Mouse (Mus musculus) 416B (cell line): ENCODE results near the gene Mylip.

Experiments used
- DNase-seq: peaks from one replicate; pipeline ENCODE4 v3.0.0; 2011; ENCODE audit warnings: low read depth

The Mylip gene

DNA sequence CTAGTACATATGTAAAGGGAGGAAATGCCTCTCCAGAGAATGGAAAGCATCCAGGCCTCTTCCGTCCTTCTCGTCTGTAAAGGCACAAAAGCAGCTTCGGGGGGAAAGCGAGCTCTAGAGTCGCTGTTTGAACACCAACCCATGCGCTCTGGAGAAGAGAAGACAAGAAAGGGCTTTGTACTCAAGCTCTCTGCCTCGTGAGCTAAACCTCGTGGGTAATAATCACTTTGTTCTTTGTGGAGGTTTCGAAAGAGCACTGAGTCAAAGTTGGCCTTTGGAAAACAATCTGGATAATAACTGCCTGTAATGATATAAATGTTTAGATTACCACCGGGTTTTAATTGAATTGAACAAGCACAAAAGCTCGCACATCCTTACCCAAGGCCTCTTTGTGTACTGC, 39.7 kb downstream of the Mylip start:
- DNase-seq, result no peak

DNA sequence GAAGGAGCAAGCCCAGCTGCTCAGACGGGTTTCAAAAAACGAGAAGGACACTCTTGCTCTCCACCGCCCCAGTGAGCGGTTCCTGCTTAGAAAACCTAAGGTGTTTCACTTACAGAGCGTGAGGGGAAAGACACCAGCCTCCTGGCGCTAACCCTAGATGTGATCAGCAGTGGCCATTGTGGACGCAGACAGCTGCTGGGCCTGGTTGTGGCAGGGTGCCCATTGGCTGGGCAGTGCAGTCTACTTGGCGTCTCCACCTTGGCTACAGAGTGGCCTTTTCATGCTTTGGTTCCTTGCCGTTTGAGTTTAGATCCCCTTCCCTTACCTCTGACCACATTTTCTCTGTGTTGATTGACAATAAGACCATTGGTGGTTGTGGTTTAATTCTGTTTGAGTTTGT, 47.6 kb downstream of the Mylip start:
- no peak for DNase-seq

DNA sequence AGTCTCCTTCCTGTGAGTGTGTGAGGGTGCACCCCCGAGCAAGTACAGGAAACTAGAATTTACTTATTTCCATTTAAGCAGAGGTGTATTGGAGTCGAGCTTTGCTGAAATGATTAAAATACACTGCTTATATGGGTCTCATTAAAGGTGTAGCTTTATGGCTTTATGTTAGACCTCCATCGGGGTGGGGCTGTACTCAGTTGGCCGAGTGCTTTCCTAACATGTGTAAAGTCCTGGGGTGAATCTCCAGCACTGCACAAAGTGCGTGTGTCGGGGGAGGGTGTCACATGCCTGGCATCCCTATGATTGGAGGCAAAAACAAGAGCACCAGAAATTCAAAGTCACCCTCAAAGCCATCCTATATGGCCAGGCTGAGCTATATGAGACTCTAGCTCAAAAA, 49.3 kb downstream of the Mylip start:
- no peak for DNase-seq

DNA sequence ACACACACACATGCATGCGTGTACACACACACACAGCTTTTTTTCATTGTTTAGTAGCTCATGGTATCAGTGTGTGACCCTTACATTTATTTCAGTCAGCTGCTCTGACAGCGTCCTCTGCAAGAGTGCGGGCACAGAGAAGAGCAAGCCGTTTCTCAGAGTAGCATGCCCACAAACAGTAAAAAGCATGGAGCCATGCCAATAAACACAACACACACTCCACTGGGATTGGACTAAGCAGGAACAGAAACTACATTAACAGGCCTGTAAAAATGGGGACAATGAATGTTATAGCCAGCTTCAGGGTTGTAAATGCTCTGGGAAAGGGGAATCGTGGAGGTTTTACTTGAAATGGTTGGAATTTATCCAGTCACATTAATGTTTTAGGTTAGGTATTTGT, 50.7 kb downstream of the Mylip start:
- no peak for DNase-seq

DNA sequence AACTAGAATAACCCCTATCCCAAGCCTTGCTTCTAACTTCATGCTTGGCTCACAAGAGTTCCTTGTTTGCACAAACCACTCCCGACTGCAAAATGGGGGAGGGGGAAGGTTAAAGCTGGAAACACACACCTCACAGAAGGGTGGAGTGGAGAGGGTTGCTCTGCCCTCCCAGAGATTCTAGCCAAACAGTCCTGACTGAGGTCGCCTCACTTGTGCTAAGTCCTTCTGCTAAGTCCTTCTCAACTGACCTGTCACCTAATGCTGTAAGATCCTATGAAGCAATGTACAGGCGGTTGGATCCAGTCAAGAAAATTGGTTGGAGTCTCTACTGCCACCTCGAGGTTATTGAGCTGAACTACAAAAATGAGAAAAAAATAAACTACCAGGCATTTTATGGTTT, 52.9 kb downstream of the Mylip start:
- peak; percentile 85 for DNase-seq

DNA sequence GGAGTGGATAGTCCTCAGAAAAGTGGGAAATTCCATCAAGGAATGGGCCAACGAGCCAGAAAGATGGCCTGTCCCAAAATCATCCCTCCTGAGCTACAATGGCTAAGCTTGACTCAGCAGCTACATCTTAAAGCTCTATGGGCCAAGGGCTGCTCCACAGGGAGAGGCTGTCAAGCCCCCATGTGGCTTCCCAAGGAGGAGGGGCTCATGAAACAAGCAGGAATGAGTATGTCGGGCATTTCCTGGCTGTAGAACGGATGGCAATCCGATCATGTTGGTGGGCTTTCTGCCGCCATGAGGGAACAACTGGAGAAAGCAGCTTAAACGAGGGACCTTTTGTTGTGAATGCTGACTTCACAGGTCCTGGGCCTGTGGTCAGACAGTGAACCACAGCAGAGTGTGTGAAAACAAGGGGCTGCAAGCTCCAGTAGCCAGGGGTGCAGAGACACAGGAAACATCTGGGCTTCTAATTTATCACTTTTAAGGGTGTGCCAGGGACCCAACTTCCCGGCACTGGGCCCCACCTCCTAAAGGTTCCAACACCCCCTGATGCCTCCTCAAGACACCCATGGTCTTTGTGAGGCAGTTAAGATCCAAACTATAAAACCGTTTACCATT, 53.5 kb downstream of the Mylip start:
- DNase-seq, result peak; percentile 86

DNA sequence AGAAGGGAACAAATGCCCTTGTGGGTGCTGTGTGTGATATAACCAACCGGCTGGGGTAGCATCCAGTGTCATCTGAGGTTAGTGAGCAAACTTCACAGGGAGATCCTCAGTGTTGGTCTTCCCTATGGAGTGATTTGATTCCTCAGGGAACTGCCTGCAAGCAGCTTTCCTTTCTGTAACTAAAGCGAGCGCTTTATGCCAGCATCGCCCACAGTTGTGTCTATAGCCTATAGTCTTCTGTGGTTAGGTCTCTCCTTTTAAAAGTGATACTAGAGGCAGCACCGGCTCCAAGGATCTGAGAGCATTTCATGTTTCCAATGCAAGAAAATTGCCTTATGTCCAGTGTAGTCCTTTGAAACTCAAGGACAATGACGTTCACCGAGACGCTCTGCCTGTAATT, 54.7 kb downstream of the Mylip start:
- DNase-seq, result no peak

DNA sequence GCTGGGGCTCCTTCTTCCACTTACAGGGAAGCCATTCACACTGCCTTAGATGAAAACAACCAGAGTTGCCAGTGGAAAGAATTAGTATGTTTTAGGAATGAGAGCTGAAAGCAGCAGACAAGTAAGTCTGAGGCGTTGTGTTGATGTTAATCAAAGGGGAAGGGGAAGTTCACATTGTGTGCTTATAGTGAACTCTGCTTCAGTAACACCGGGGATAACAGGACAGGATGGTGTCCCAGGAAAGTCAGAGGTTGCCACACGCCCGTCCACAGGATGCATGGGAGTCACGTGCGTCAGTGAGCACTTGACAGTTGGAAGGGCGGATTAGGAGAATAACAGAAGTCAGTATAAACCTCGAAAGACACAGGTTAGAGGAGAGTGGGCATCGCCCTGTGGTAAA, 55.1 kb downstream of the Mylip start:
- DNase-seq, result peak; percentile 31

DNA sequence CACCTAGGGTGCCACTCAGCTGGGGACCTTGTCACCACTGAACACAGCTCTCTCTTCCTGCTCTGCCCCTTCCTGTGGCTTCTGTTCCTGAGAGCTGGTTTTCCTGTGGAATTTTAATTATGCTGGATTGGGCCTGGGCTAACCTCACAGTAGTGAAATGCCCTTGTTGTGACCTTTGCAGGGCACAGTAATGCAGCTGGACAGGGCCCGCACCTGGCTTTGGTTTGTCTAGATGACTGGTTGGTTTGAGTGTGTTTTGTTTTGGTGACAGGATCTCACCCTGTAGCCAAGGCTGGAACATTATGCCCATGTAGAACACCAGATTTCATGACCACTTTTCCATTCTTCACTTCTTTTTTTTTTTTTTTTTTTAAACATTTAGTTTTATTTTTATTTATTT, 57.1 kb downstream of the Mylip start:
- peak; percentile 42 for DNase-seq

DNA sequence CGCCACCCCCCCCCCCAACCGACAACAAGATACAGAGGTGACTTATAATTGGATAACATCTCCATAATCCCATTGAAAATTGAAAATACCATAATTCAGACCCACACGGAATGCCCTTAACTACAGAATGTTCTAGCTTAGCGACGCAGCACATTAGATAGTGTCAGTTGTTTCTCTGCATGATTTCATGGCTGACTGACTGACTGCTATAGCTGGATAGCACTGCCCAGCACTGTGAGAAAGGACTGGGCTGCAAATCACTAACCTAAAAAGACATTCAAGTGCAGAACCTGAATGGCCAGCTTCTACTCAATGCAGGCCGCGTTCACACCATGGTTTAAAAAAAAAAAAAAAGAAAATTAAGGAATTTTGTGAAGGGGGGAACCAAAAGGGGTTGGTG, 62.9 kb downstream of the Mylip start:
- DNase-seq, result no peak

DNA sequence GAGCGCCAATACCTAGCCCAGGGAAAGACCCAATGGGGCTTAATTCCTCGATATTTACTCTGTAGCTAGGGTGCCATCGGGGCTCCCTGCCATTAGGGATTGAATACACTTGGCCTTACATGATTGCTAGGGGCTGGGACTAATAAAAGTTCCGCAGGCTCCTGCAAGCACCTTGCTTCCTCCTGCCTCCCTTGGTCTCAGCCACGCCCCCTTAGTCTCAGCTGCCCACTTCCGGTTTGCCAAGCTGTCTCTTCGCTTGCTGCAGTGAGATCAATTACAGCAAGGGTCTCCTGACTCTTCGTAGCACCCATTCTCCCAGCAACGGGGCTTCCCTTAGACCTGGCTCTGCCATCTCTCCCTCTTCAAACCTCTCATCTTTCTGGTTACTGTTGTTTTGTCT, 63.5 kb downstream of the Mylip start:
- DNase-seq, result peak; percentile 39

DNA sequence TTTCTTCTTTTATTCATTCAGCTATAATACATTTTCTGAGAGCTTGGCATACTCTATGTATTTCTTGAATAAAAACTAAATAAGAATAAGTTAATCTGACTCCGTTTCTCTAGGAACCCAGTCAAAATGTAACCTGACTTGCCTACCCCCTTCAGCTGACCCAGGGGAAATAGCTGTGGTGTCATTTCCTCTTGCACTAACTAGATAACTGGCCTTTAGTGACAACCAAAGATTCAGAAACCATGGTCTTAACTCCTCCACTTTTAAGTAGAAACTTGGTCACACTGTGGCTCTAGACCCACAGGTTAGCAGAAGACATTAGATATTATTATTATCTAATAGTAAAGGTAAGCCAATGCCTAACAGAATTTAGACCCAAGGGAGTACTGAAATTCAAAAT, 64.5 kb downstream of the Mylip start:
- peak; percentile 77 for DNase-seq

DNA sequence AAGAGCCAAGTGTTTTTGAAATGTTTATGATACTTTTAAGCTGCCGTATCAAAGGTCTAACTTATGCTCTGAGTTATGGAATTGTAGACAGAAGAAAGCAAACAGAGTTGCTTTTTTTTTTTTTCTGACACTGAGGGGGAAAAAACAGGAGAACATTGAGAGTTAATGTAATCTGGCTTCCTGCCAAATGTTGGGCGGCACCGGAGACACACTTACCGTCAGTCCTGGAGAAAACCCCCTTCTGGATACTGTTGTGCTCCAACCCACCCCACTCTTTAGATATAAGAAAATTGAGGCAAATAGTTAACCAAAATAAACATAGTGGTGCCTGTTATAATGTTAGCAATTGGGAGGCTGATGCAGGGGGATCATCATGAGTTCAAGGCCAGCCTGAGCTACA, 65.1 kb downstream of the Mylip start:
- DNase-seq, result peak; percentile 77

DNA sequence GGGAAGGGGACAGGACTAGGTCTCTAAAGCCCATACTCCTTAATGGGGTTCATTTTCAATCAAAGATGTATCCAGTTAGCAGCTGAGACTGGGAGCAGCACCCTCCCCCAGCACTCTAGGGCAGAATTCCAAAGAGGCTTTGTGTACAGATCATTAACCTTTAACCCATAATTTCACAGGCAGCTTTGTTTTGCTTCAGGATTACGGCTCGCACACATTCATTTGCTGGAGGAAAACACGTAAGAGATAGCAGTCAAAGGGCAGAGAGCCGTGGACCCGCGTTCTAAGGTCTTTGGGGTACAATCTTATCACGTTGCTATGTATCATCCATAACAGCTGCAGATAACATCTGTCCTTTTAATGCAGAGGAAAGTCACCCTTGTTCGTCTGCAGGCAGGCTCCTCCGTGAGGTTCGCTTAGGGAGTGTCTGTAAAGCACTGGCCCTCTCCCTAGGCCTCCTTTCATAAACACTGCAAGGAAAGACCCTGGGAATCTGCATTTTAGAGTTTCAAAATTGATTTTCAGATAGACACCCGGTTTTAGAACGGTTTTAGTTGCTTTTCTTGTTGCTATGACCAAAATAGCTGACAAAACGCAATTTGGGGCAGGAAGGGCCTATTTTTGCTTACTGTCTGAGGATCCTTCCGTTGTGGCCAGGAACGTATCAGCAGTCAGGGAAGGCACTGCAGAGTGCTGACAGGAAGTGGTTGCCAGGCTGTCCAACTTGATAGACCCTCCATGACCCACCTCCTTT, 65.7 kb downstream of the Mylip start:
- peak; percentile 96 for DNase-seq

DNA sequence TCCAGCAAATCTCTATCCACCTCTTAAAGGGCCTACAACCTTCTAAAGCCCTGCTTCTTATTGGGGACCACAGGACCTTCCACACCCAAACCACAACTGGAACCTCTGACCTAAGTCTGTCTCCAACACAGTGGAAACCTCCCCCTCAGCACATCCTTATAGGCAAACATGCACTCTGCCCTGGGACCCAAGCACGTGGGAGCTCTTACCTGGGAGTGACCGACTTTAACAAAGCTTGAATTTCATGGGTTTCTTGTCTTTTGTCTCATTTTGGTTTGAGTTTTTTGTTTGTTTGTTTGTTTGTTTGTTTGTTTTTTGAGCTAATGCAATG, 66.3 kb downstream of the Mylip start:
- DNase-seq, result no peak

DNA sequence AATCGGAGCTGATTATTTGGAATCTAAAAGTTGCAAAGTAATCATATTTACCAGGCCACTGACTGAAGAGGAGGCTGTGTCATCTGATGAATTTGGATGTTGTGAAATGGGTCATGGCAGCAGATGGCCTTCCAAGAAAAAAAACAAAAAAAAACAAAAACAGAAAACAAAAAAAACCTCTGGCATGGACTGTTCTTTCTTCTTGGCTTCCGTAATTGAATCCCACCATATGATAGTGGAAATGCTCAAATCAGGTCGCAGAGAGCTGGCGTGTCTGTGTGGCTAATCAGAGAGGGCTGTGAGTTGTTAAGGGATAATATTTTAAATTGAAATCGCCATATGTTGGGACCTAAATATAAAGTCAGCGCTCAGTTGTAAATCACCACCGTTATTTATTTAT, 67.9 kb downstream of the Mylip start:
- no peak for DNase-seq

DNA sequence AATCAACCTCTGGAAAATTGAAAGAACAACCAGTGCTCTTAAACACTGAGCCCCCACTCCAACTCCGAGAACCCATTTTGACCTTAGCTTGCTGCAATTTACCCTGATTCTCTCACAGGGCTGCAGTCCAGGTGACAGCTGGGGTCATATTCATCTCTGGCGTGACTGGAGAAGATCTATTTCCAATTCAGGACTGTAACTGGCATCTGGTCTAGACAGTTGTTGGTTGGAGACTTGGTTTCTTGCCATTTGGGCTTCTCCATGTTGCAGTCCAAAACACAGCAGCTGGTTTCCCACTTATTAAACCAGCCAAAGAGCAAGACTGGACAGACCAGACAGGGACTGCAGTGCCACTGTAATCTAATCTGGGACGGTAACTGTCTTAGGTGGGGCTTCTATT, 70.6 kb downstream of the Mylip start:
- no peak for DNase-seq

DNA sequence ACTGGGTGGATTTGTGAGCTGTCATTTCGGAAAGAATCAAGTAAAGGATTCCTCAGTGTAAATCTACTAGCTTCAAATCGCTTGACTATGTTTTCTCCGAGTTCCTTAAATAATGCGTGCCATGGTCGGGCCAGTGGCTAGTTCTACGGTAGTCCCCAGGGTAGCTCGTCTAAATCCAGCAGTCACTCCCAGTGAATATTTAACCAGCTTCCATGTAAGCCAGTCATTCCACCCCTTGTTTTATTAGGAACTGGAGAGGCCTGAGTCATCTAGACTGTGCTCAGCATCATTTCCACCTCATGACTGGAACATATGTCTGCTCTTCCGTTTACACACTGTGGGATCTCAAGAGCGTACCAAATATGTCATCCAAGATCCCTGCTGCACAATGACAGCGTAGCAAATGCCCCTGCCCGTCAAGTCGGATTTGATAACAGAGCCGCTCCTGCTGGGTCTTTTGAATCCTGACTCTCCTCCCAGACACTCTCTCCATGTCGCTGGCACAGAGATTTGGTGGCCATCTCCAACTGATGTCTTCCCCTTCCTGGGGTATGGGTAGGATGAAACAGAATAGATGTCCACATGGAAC, 71.9 kb downstream of the Mylip start:
- DNase-seq, result peak; percentile 16
